8 mouse cellular contexts compared by ENCODE assay signal in the genomic region with DNA sequence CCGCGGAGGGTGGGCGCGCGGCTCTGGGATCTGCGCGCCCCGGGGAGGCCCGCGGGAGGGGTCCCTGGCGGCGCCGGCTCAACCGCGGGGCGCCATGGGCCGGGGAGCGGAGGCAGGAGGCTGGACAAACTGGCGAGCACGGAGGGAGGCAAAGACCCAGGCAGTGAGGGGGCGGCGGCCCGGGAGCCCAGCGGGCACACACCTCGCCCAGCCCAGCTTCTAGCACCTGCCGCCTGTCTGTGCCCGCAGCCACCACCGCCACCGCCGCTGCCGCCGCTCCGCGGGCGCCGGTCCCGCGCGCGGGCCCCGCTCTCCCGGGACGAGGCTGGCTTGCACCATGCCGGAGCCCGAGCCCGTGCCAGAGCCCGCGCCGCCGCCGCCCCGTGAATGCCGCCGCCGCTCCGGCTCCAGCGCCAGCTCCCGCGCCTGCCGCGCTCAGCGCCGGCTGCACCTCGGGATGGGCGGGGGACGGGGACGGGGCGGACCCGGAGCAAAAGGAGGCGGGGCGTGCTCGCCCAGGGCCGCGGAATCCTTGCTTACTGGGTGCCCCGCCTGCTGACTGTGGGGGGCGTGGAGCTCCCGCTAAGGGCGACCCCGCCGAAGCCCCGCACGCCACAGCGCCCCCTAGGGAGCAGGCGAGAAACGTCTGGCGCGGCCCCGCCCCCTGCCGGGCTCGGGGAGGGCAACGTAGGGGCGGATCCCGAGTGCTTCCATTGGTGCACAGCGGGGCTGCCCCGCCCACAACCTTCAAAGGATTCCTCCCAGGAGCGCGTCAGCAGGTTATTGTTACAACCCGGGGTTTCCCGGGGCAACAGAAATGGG. TPM values are rescaled to one million over a fixed set of nuclear protein-coding genes. Genes with fewer than 3 reads are reported as not detected.
DNase-seq lines count a peak whose midpoint lies in the region; ATAC-seq and TF ChIP-seq lines count a peak whose summit lies in the region.

A gene (minus strand): TSS at position 60 of the 822 bp plus-strand sequence.

- peaks cover 5% of the 10 kb centered on the region for H3K4me1 ChIP-seq in ES-Bruce4 (ENCODE audit: control insufficient read depth, insufficient read depth, low read length)
- H3K4me1 ChIP-seq in forebrain, embryonic 13.5 days: peaks cover 59% of the 10 kb centered on the region
- peaks cover 17% of the 10 kb centered on the region; the same call in 1 of the 2 replicates for H3K4me1 ChIP-seq in liver, postnatal 0 days (ENCODE audit: insufficient read depth)
- peaks cover 55% of the 10 kb centered on the region for H3K4me1 ChIP-seq in neural tube, embryonic 15.5 days

- H3K27me3 ChIP-seq in ES-Bruce4 (ENCODE audit: control insufficient read depth, insufficient read depth, low read length, poor library complexity, severe bottlenecking): peaks cover 11% of the 10 kb centered on the region; the same call in 1 of the 2 replicates
- peaks cover 19% of the 10 kb centered on the region for H3K27me3 ChIP-seq in forebrain, embryonic 13.5 days
- peaks cover 56% of the 10 kb centered on the region for H3K27me3 ChIP-seq in liver, postnatal 0 days (ENCODE audit: insufficient read depth, low read length)
- peaks cover 16% of the 10 kb centered on the region for H3K27me3 ChIP-seq in neural tube, embryonic 15.5 days (replicated peaks)

- intact Hi-C loops in heart, postnatal 10 days (cut with DNase I): no loop called here

- H3K9ac ChIP-seq in ES-Bruce4 (ENCODE audit: low read depth, poor library complexity, severe bottlenecking): peak within 1 kb of the TSS; percentile 86
- H3K9ac ChIP-seq in forebrain, embryonic 13.5 days: peak within 1 kb of the TSS; percentile 97
- peak within 1 kb of the TSS; percentile 7; the same call in 1 of the 2 replicates for H3K9ac ChIP-seq in liver, postnatal 0 days (replicated peaks)
- peak within 1 kb of the TSS; percentile 91 for H3K9ac ChIP-seq in neural tube, embryonic 15.5 days (replicated peaks)

- ATAC-seq in cerebellum, adult (ENCODE audit: insufficient number of reproducible peaks, low FRiP score, low TSS enrichment): peak; percentile 57
- peak; percentile 82 for ATAC-seq in forebrain, embryonic 13.5 days
- ATAC-seq in liver, postnatal 0 days: peak; percentile 89
- peak; percentile 90 for ATAC-seq in neural tube, embryonic 15.5 days (ENCODE audit: low FRiP score)

- H3K9me3 ChIP-seq in ES-Bruce4 (replicated peaks; ENCODE audit: control insufficient read depth, insufficient read depth, low read length, poor library complexity, severe bottlenecking): no peaks in the 10 kb centered on the region
- H3K9me3 ChIP-seq in forebrain, embryonic 13.5 days (replicated peaks): no peaks in the 10 kb centered on the region
- no peaks in the 10 kb centered on the region for H3K9me3 ChIP-seq in liver, postnatal 0 days (ENCODE audit: low read length)
- no peaks in the 10 kb centered on the region for H3K9me3 ChIP-seq in neural tube, embryonic 15.5 days (replicated peaks)

- peak within 1 kb of the TSS; percentile 92 for H3K4me2 ChIP-seq in forebrain, embryonic 13.5 days
- H3K4me2 ChIP-seq in liver, postnatal 0 days (ENCODE audit: low read depth, low read length): peak within 1 kb of the TSS; percentile 90
- H3K4me2 ChIP-seq in neural tube, embryonic 15.5 days: peak within 1 kb of the TSS; percentile 98

- H3K36me3 ChIP-seq in ES-Bruce4 (ENCODE audit: control insufficient read depth, insufficient read depth, low read length, poor library complexity, severe bottlenecking): no peaks in the 10 kb centered on the region
- no peaks in the 10 kb centered on the region for H3K36me3 ChIP-seq in forebrain, embryonic 13.5 days (ENCODE audit: poor library complexity, severe bottlenecking)
- no peaks in the 10 kb centered on the region for H3K36me3 ChIP-seq in liver, postnatal 0 days (replicated peaks; ENCODE audit: insufficient read depth, low read length)
- H3K36me3 ChIP-seq in neural tube, embryonic 15.5 days: no peaks in the 10 kb centered on the region

- TF ChIP-seq POLR2A in ES-Bruce4 (IDR thresholded peaks at IDR 0.05; ENCODE audit: insufficient read depth, low read length): no peak

- peak within 1 kb of the TSS; percentile 82 for H3K4me3 ChIP-seq in ES-Bruce4 (ENCODE audit: low read depth, low read length)
- H3K4me3 ChIP-seq in forebrain, embryonic 13.5 days: peak within 1 kb of the TSS; percentile 91
- peak within 1 kb of the TSS; percentile 52 for H3K4me3 ChIP-seq in liver, postnatal 0 days (ENCODE audit: low read depth, low read length)
- peak within 1 kb of the TSS; percentile 82 for H3K4me3 ChIP-seq in neural tube, embryonic 15.5 days (replicated peaks)

- DNase-seq in heart, postnatal 10 days: peak; percentile 97
- peak; percentile 67 for DNase-seq in large intestine, adult 2 months (ENCODE audit: low read depth, low spot score)
- DNase-seq in liver, postnatal 0 days: peak; percentile 91
- peak; percentile 96 for DNase-seq in testis, postnatal 14 days (ENCODE audit: low spot score)

- under 1% methylated on average over 75 of the region's 99 CpGs for WGBS in forebrain, embryonic 13.5 days
- WGBS in large intestine, adult 2 months: 1% methylated on average over 96 of the region's 99 CpGs
- WGBS in liver, postnatal 0 days (ENCODE audit: insufficient replicate concordance): under 1% methylated on average over 71 of the region's 99 CpGs
- under 1% methylated on average over 61 of the region's 99 CpGs for WGBS in neural tube, embryonic 15.5 days

- TF ChIP-seq EP300 in ES-Bruce4 (IDR thresholded peaks at IDR 0.05; ENCODE audit: insufficient read depth, low read depth, low read length): no peak
- no peak for TF ChIP-seq EP300 in liver, postnatal 0 days (IDR thresholded peaks at IDR 0.05; ENCODE audit: low read depth)

- H3K27ac ChIP-seq in ES-Bruce4 (ENCODE audit: insufficient read depth, low read length): no peak within 1 kb of the TSS
- peak within 1 kb of the TSS; percentile 90 for H3K27ac ChIP-seq in forebrain, embryonic 13.5 days
- no peak within 1 kb of the TSS for H3K27ac ChIP-seq in liver, postnatal 0 days (ENCODE audit: low read depth)
- H3K27ac ChIP-seq in neural tube, embryonic 15.5 days (replicated peaks): peak within 1 kb of the TSS; percentile 85

- peak; percentile 66 for TF ChIP-seq CTCF in ES-Bruce4 (IDR thresholded peaks at IDR 0.05; ENCODE audit: low read depth, low read length)
- peak; percentile 78 for TF ChIP-seq CTCF in liver, postnatal 0 days (IDR thresholded peaks at IDR 0.05; ENCODE audit: low read depth)

RNA-seq across cellular contexts. Expression of the gene that starts here (rescaled TPM):
- polyA plus RNA-seq in ES-Bruce4 (2011; ENCODE audit: insufficient read depth, insufficient read length, low read depth, missing spikeins): 0.61 and 1.0 TPM in 2 replicates
- polyA plus RNA-seq in forebrain, embryonic 13.5 days (2015; fragmentation: Nextera tagmentation; extraction: Ambion mirVana): 3.1 and 3.8 TPM in 2 replicates
- total RNA-seq in heart, postnatal 10 days (2021): 1 to 10 TPM; 4.9 to 7.9 TPM
- polyA plus RNA-seq in large intestine, adult 2 months (2012; rRNA removed): 6.9 and 7.9 TPM in 2 replicates
- not detected in 2 replicates for polyA plus RNA-seq in liver, postnatal 0 days (2015; fragmentation: Nextera tagmentation; extraction: Ambion mirVana)
- polyA plus RNA-seq in neural tube, embryonic 15.5 days (2015; fragmentation: Nextera tagmentation; extraction: Ambion mirVana): 0.63 and 1.0 TPM in 2 replicates

Comparison
In these comparisons a context has a peak if more than half of its experiments do, and no peak if none do; other contexts are left out.
1. Peak in DNase-seq, ATAC-seq, H3K4me3 ChIP-seq, H3K9ac ChIP-seq and H3K4me2 ChIP-seq in liver, postnatal 0 days; RNA of the gene not detected or under 1 TPM.
2. H3K27ac ChIP-seq: peak in forebrain, embryonic 13.5 days (single experiment) and neural tube, embryonic 15.5 days (single experiment); none in ES-Bruce4 (single experiment) and liver, postnatal 0 days (single experiment).
3. H3K9ac ChIP-seq: peak in every context shown above with its lines; median percentile 97 in forebrain, embryonic 13.5 days; 91 in neural tube, embryonic 15.5 days; 86 in ES-Bruce4; 7 in liver, postnatal 0 days.
4. Peak in every context shown above with its lines, with median percentiles within 50 percentile points of each other: H3K4me3 ChIP-seq, ATAC-seq, H3K4me2 ChIP-seq and DNase-seq.